Mouse (Mus musculus): ENCODE data around the gene Def6.

- TF ChIP-seq EP300 (optimal IDR thresholded peaks at IDR 0.05): no peak
- TF ChIP-seq CTCF (IDR thresholded peaks at IDR 0.05; ENCODE audit: low read depth): no peak
These were observed 4.8 kb downstream of the Def6 start for GRCm38 (mm10) chr17:28212391-28212790.
